Mouse (Mus musculus) WW6 (cell line): Measurements from ENCODE around the gene Gpatch2.

Source experiments
- DNase-seq: peaks from one replicate; pipeline ENCODE4 v3.0.0-alpha.2; 2013; ENCODE audit warnings: low read depth, low spot score

Gpatch2 gene

DNA sequence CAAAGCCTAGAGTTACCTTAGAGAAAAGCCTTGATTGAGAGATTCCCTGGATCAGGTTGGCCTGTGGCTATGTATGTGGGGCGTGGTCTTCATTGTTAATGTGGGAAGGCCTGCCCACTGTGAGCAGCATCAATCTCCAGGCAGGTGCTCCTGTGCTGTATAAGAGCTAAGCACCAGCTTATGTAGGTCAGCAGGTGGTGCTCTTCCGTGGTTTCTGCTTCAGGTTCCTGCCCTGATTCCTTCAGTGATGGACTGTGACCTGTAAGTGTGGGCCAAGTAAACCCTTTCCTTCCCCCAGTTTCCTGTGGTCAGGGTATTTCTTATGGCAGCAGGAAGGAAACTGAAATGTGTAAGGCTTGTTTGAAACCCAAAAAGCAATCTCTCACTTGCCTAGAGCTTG lies 151.5 kb downstream of the Gpatch2 start:
- DNase-seq, result peak; percentile 14

DNA sequence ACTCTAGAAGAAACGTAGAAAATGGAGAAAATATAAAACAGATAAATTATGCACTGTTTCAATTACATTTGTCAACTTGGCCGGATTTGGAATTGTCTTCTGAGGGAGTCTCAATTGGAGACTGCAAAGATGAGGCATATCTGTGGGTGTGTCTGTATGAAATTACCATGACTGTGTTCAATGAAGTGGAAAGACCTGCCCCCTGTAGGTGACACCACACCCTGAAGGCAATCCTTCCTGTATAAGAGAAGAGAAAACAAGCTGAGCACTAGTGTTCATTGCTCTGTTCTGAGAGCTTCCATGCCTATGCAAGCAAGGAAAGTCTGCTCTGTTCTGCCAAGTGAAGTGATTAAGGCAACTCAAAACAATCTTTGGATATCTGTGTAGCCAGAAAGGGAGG lies 153.7 kb downstream of the Gpatch2 start:
- DNase-seq, result no peak

DNA sequence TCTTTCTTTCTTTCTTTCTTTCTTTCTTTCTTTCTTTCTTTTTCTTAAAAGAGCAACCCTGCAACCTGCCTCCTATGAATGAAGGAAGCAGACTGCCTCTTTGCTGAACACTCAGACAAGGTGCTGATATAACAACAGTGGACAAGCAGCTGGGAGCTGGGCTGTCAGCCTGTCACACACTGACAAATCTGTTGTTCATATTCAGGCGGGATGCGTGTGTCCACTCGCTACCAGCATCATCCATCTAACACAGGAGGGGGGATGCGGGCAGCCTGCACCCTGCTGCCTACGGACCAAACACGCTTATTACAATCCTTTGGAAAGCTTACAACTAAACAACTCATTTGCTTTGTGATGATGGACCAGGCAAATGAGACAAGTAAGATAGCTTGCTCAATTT lies 158.2 kb downstream of the Gpatch2 start:
- DNase-seq, result no peak

DNA sequence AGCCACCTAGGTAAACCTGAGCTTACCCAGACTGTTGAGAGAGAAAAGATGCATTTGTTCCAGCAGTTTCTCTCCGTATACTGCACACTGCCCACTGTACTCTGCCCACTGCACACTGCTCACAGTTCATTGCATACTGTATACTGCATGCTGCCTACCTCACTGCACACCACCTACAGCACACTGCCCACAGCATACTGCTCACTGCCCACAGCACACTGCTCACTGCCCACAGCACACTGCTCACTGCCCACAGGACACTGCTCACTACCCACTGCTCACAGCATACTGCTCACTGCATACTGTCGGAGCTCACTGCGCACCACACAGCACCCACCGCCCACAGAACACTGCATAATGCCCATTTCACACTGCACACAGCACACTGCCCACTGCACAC lies 159.1 kb downstream of the Gpatch2 start:
- DNase-seq, result no peak

GRCm38 (mm10) chr1:187376946-187377671 lies 161.8 kb downstream of the Gpatch2 start:
- no peak for DNase-seq

DNA sequence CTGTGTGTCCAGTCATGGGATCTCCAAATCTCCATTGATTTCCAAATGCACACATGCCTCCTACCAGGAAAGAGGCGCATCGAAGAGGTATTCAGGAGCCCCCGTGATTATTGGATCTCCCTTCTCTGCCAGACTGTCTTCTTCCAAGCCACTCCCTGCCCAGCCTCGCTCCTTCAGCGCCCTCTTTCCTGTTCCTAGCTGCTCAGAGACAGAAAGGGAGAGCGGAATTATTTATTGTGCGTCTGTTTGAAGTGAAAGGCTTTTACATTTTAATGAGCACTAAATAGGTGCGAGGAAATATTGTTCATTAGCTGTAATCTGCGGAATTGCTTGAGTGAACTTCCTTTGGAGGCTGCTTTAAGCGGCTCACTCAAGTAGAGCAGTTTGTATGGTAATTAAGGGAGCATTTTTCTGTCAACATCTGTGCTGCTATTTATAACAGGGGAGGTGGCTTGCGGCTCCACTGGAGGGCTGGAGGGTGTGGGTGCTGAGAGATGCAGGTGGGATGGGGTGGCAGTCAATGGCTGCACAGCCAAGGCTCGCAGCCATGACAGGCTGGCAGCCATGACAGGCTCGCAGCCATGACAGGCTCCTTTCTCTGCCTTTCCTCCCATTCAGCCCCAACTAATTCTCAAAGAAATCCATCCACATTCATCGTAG lies 162.7 kb downstream of the Gpatch2 start:
- DNase-seq, result no peak

- no peak for DNase-seq
Measured at GRCm38 (mm10) chr1:187389476-187389875, 174.2 kb downstream of the Gpatch2 start.

GRCm38 (mm10) chr1:187400834-187401233 lies 185.5 kb downstream of the Gpatch2 start:
- DNase-seq, result no peak
